Mouse (Mus musculus) midbrain, embryonic 10.5 days (tissue): ENCODE measurements around the gene Mbnl1. TPM values are rescaled to one million over a fixed set of nuclear protein-coding genes. Genes with fewer than 3 reads are reported as not detected.

Source experiments
- DNase-seq: peaks from one replicate; pipeline ENCODE4 v3.0.0-alpha.2; 2017; ENCODE audit warnings: low spot score
- H3K27ac ChIP-seq: fragments of 300-500 bp; sonication (generic); replicated peaks from 2 replicates; pipeline ENCODE4 v1.5.1; 2016; ENCODE audit warnings: mild to moderate bottlenecking
- H3K27me3 ChIP-seq: fragments of 300-500 bp; sonication (generic); 2 replicates; pipeline ENCODE4 v1.6.1; 2016; ENCODE audit warnings: low read depth, mild to moderate bottlenecking; ENCODE audit not compliant: poor library complexity, severe bottlenecking
- H3K36me3 ChIP-seq: fragments of 300-500 bp; sonication (generic); 2 replicates; pipeline ENCODE4 v1.6.1; 2016; ENCODE audit warnings: mild to moderate bottlenecking, moderate library complexity
- H3K4me1 ChIP-seq: fragments of 300-500 bp; sonication (generic); 2 replicates; pipeline ENCODE4 v1.6.1; 2016
- H3K4me3 ChIP-seq: fragments of 300-500 bp; sonication (generic); 2 replicates; pipeline ENCODE4 v1.5.1; 2016; ENCODE audit warnings: mild to moderate bottlenecking, moderate library complexity
- H3K9me3 ChIP-seq: fragments of 300-500 bp; sonication (generic); replicated peaks from 2 replicates; pipeline ENCODE4 v1.6.1; 2016; ENCODE audit warnings: mild to moderate bottlenecking
- WGBS: fragments of 180-500 bp; shearing (Covaris S2); methylation state at CpG from one replicate; pipeline ENCODE4 v1.1.7; 2016; 5-methylcytosine and 5-hydroxymethylcytosine counted together
- polyA plus RNA-seq: library from polyadenylated mRNA; unstranded; fragments of >200 nt; fragmentation: Nextera tagmentation; extraction: Ambion mirVana; gene quantifications from 2 replicates; pipeline ENCODE4 v1.2.1, GENCODE M21; 2016

The Mbnl1 gene
- polyA plus RNA-seq, 1 experiment from 2014 or later, result 34.5 TPM

DNA sequence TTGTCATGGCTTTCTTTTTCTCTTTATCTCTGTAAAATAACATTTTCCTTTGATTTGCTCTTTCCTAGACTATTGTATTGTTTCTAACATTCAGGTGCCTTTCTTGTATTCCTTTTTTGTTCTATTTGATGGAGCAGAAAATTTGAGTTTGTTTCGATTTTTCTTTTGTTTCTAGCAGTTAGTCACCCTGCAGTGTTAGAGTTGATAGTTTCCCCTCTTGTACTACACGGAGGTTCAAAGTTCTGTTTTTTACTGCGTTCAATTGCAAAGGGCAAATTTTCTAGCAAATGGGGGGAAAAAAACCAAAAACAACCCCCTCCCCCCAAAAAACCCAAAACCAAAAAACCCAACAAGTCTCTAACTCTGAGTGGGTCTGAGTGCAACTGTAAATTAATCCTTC lies 26.0 kb downstream of the Mbnl1 start:
- Histone ChIP-seq H3K9me3 (no peaks in the 10 kb centered on the region), H3K4me3 (no peak overlapping the region), H3K4me1 (peaks cover 47% of the 10 kb centered on the region), H3K27ac (no peak overlapping the region), H3K27me3 (no peaks in the 10 kb centered on the region), H3K36me3 (no peaks in the 10 kb centered on the region)
- 87% methylated on average over 3 of the region's 3 CpGs for WGBS
- DNase-seq, result no peak

DNA sequence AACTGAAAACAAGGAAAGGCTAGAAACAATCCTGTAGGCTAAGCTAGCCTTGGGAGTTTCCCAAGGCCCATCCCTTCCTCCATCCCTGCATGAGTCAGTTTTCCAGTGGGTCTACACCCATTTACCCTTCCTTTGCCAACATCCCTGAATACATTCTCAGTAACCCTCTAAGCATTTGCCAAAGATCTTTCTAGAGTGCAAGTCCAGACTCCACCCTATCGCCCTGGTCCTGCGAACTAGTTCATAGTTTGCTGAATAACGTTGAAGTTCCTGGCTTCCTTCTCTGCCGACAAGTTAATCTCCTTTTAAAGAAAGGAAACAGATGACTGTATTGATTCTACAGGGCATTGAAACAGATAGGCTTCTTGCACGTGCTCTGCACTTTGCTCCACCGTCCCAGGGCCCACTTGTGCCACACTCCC lies 26.5 kb downstream of the Mbnl1 start:
- H3K4me3 ChIP-seq, result peak overlapping the region; percentile 86; the same call in 1 of the 2 replicates
- 66% methylated on average over 6 of the region's 6 CpGs for WGBS
- no peak for DNase-seq

DNA sequence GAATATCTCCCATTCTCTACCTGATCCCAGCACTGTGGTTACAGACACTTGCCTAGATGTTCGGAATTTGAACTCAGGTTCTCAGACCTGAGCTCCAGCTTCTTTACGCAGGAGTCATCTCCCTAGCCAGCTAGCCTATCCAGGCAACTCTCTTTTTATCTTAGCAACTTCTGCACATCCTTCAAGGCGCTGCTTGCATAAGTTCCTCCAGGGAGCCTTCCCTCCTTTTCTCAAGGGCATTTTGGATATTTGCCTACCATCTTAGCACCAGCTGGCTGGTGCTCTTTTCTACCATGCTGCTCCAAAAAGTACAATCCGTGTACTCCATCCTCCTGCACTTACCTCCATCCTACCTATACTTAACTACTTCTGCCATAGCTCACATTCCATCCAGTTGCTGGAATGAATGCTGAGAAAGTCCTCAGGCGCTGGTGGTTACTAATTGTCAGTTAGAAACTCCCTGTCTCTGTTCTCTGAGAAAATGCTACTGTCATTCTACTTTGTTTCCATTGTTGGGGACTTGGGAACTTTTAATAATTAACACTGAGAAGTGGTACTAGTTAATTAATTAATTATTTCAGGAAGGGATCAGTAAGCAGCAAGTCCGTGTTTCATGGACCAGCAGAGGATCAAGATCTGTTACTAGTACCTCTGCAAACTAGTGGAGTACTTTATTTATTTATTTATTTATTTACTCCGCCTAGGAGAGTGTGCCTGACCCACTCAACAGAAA lies 27.3 kb downstream of the Mbnl1 start:
- 55% methylated on average over 7 of the region's 7 CpGs for WGBS
- Histone ChIP-seq H3K27ac (peak overlapping the region; percentile 98), H3K36me3 (no peaks in the 10 kb centered on the region), H3K4me3 (peak overlapping the region; percentile 86), H3K4me1 (peaks cover 50% of the 10 kb centered on the region), H3K27me3 (no peaks in the 10 kb centered on the region), H3K9me3 (no peaks in the 10 kb centered on the region)
- no peak for DNase-seq

More for the DNA sequence above, 26.5 kb downstream of the Mbnl1 start:
- Histone ChIP-seq H3K9me3 (no peaks in the 10 kb centered on the region), H3K27ac (0 out of 2 replicates have a peak overlapping the region, but pooled peaks have one; percentile 23), H3K4me1 (peaks cover 47% of the 10 kb centered on the region), H3K36me3 (no peaks in the 10 kb centered on the region), H3K27me3 (no peaks in the 10 kb centered on the region)

DNA sequence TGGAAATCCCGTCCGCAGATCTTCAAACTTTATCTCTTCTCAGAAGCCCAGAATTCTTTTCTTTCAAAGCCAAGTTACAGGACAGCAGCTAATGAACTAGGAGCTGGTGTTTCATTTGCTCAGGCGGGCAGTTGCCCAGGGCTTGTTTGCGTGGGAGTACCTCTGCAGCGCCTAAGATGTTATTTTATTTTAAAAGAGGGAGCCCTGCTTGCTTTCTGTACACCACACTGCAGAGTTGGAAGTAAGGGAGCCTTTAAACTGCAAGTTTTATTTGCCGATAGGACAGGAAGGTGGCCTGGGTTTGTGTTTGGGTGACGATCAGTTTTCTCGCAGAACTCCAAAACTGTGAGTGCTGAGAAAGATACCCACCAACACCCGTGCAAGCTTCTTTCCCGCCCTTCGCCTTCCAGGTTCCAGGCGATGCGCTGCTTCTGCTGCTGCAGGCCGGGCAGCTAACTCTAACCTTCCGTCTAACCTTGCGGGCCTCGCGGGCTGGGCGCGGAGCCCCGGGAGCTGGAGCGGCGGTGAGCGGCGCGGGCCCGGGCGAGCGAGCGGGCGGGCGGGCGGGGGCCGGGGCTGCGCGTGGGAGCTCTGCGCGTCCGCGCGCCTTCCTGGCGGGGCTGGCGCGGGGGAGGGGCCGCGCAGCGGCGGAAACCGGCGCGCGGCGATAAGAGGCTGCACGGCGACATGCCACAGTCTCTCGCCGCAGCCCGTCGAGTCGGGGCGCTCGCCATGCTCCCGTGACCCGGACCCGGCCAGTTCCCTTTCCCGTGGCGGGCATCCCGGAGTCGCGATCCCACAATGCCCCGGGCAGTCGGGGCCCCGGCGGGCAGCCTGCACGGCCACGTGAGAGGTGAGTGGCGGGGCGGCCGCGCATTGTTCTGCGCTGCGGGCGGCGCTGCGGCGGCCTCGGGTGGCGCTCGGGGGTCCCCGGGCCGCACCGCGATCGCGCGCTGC lies 28.2 kb downstream of the Mbnl1 start:
- 1% methylated on average over 74 of the region's 96 CpGs for WGBS
- H3K27me3 ChIP-seq, result no peaks in the 10 kb centered on the region
- peak; percentile 79 for DNase-seq

DNA sequence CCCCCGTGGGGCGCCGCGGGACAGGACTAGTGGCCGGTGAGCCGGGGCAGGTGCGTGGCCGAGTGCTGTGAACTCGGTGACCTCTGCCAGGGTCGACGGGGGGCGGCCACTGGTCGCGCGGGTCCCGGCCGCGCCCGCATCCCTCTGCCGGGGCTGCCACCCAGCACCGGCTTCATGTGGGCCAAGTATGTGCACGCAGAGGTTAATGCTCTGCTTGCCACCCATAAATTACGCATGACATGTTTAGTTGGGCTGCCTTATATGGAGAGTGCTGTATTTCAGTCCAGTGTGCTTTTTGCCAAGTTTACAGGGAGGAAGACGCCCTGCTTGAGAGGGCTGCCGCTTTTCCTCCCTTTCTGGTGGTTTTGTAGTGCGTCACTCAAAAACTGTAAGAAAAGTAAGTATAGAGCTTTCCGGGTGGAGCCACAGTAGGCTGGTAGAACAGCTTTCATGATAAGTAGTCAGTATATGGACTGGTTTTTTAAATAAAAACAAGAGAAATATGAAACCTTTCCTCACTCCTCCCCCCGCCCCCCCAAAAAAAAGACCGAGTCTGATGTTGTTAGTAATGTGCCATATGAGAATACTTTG lies 29.0 kb downstream of the Mbnl1 start:
- no peaks in the 10 kb centered on the region for H3K27me3 ChIP-seq
- peak overlapping the region; percentile 98 for H3K27ac ChIP-seq
- no peaks in the 10 kb centered on the region for H3K36me3 ChIP-seq
- 5% methylated on average over 29 of the region's 29 CpGs for WGBS
- H3K4me1 ChIP-seq, result peaks cover 50% of the 10 kb centered on the region
- H3K9me3 ChIP-seq, result no peaks in the 10 kb centered on the region
- peak; percentile 64 for DNase-seq
- H3K4me3 ChIP-seq, result peak overlapping the region; percentile 86

More for the DNA sequence above, 28.2 kb downstream of the Mbnl1 start:
- no peaks in the 10 kb centered on the region for H3K36me3 ChIP-seq
- H3K27ac ChIP-seq, result peak overlapping the region; percentile 98
- H3K4me3 ChIP-seq, result peak overlapping the region; percentile 86
- peaks cover 50% of the 10 kb centered on the region for H3K4me1 ChIP-seq
- no peaks in the 10 kb centered on the region for H3K9me3 ChIP-seq

DNA sequence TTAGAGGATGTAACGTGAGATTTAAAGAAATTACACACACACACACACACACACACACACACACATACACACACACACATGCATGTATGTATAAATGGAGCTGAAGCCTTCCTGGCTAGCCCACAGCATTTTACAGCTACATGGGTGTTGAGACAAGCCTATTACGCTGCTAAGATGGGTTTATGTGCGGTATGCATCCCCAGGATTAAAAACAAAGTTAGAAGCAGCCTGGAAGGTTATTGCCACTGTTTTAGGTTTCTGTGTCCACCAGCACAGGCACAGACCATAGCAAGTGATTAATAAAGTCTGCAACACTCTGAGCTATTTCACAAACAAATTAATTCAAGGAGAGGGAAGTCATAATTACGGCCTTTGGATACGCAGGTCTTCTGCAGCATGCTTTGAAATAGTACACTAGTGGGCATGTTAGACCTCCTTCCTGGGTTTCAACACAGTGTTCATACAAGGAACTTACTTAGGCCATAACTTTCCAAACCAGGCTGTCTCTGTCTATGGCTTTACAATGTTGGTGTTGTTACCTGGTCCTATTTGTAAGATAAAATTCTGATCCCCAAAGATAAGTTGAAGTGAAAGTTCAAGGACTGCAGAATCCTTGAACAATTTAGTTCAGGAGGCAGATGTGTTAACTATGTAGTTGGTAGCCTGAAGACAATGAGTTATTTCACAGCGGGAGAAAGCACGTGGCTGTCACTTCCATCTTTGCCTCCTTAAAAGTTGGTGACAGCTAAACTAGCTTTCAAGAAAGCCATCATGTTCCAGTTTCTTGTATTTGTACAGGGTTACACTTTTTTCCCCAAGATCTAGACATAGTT lies 29.7 kb downstream of the Mbnl1 start:
- DNase-seq, result peak; percentile 22
- WGBS, result 67% methylated on average over 7 of the region's 7 CpGs
- Histone ChIP-seq H3K27me3 (no peaks in the 10 kb centered on the region), H3K4me3 (peak overlapping the region; percentile 86), H3K9me3 (no peaks in the 10 kb centered on the region), H3K4me1 (peaks cover 50% of the 10 kb centered on the region), H3K27ac (peak overlapping the region; percentile 98), H3K36me3 (no peaks in the 10 kb centered on the region)

DNA sequence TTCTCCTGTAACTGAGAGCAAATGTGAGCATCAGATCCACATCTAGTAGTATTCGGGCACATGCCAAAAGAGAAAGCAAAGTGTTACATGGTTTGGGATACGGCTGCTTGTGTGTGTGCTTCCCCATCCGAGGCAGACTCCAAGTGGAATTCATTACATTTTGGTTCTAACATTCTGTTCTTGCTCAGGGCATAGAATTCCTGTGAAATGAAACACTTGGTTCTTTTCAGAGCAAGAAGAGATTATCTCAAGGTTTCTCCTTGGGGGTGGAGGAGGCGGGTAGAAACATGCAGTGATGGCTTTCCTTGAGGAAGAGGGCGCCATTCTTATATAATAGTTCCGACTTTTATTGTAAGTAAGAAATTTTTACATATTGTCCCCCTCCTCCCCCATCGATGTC lies 30.6 kb downstream of the Mbnl1 start:
- no peaks in the 10 kb centered on the region; the same call in 1 of the 2 replicates for H3K27me3 ChIP-seq
- H3K4me3 ChIP-seq, result peak overlapping the region; percentile 86
- no peak for DNase-seq
- H3K4me1 ChIP-seq, result peaks cover 50% of the 10 kb centered on the region
- no peak overlapping the region for H3K27ac ChIP-seq
- no peaks in the 10 kb centered on the region for H3K9me3 ChIP-seq
- no peaks in the 10 kb centered on the region for H3K36me3 ChIP-seq
- WGBS, result 70% methylated on average over 7 of the region's 7 CpGs

DNA sequence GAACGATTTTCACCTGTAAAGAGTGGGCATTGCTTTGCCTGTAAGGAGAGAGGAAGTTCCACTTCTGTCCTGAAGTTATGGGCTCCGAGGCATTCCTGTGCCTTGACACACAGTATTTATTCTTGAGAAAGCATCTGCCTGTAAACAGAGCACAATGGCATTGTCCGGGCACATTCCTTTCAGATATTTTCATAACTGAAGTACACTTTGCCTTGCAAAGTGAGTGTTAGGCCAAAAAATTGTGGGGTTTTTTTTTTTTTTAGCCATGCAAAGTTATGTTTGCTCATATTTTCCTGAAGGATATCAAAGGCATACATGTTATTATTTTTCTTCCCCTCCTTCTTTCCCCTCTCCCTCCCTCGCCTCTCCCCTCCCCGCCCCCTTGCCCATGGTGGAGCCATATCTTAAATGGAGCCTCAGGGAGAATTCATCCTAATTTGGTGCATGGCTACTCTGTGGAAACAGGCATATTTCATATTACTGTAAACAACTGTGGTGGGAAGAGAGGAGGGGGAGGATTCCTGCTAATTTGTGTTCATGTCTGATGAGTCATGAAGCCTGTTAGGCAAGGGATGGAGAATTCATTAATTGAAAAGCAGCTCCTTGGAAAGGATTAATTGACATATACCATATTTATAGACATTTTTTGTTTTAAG lies 32.3 kb downstream of the Mbnl1 start:
- Histone ChIP-seq H3K36me3 (no peaks in the 10 kb centered on the region), H3K4me1 (peaks cover 39% of the 10 kb centered on the region), H3K4me3 (no peak overlapping the region), H3K9me3 (no peaks in the 10 kb centered on the region), H3K27me3 (no peaks in the 10 kb centered on the region; the same call in 1 of the 2 replicates), H3K27ac (no peak overlapping the region)
- 80% methylated on average over 5 of the region's 5 CpGs for WGBS
- no peak for DNase-seq

DNA sequence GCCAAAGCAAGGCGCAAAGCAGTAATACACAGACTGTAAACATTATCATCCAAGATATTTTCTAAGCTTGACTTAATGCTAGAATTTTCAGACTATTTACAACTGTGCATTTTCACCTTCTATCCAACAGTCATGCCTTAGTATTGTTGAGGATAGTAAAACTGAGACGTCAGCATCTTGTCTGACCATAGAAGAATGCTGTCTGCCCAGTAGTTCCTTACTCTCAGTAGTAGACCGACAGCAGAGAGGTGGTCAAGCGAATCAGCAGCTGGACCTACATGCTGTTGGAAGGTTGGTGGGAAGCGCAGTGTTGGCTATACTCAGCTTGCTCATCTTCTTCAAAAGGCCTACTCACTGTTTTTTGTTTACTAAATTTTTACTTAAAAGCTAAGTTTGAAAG lies 34.2 kb downstream of the Mbnl1 start:
- no peak for DNase-seq
- peaks cover 25% of the 10 kb centered on the region for H3K4me1 ChIP-seq
- no peak overlapping the region for H3K27ac ChIP-seq
- no peak overlapping the region for H3K4me3 ChIP-seq
- no peaks in the 10 kb centered on the region for H3K9me3 ChIP-seq
- 81% methylated on average over 5 of the region's 5 CpGs for WGBS
- H3K27me3 ChIP-seq, result peaks cover 8% of the 10 kb centered on the region; the same call in 1 of the 2 replicates
- no peaks in the 10 kb centered on the region for H3K36me3 ChIP-seq

DNA sequence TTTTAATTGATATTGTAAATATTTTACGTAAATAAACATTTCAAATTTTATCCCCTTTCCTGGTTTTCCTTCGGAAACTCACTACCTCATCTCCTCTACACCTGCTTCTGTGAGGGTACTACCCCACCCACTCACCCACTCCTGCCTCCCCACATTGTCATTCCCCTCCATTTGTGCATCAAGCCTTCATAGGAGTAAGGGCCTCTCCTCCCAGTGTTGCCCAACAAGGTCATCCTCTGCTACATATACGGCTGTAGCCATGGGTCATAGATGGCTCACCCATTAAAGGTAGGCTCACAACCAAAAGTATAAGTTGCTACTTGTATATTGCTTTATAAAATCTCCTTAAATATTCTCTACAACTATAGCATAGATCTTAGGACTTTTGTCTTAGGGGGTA lies 34.9 kb downstream of the Mbnl1 start:
- no peak for DNase-seq
- Histone ChIP-seq H3K27ac (no peak overlapping the region), H3K4me1 (peaks cover 18% of the 10 kb centered on the region), H3K36me3 (no peaks in the 10 kb centered on the region), H3K27me3 (peaks cover 8% of the 10 kb centered on the region; the same call in 1 of the 2 replicates), H3K9me3 (no peaks in the 10 kb centered on the region), H3K4me3 (no peak overlapping the region)
- WGBS, result 90% methylated on average over 3 of the region's 3 CpGs

DNA sequence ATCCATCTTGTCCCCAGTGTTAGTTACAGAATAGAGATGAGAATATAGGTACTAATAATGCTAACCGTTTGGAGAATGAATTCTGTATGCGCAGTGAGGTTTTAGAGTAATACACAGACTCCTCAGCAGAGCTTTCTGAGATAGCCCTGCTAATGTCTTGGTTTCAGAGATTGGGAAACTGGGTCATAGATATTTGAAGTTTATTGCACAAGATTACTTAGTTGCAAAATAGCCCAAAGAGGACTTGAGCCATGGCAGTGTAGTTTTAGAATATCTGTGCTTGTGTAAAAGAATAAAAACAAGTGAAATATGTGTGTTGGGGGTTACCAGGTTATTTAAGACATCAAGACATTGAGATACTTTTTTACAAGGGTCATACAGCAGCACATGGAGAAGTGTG lies 35.3 kb downstream of the Mbnl1 start:
- no peak for DNase-seq
- no peak overlapping the region for H3K4me3 ChIP-seq
- H3K27me3 ChIP-seq, result peaks cover 8% of the 10 kb centered on the region; the same call in 1 of the 2 replicates
- H3K4me1 ChIP-seq, result peaks cover 15% of the 10 kb centered on the region
- 95% methylated on average over 2 of the region's 2 CpGs for WGBS
- no peaks in the 10 kb centered on the region for H3K36me3 ChIP-seq
- H3K27ac ChIP-seq, result no peak overlapping the region
- no peaks in the 10 kb centered on the region for H3K9me3 ChIP-seq
